Mouse (Mus musculus) layer of hippocampus, postnatal 25 days (tissue): ENCODE measurements around the gene Bin2. TPM values are rescaled to one million over a fixed set of nuclear protein-coding genes. Genes with fewer than 3 reads are reported as not detected.

Experiments used
- microRNA-seq, 2 experiments: library from miRNA; unstranded; fragments of <30 nt; microRNA quantifications; one replicate each; pipeline ENCODE4 v1.2.0; 2021
- total RNA-seq, 2 experiments: library from RNA; stranded (reverse); gene quantifications; 2 replicates each; pipeline ENCODE4 v1.2.3; 2021

The Bin2 gene
- total RNA-seq, 2 experiments from 2014 or later = 5.7 to 6.0 TPM

Small RNAs within 50 kb of the gene (microRNA-seq; reads per million reads assigned to microRNA genes)
- gene Mir6961 = 0 reads per million in 2 experiments

Other genes with a start within 250 kb of the Bin2 start
- not detected for gene Gm5475, start 247.4 kb downstream of the Bin2 start, total RNA-seq
- 10 to 100 TPM; 49.3 to 66.3 TPM for gene Slc11a2, start 244.5 kb downstream of the Bin2 start, total RNA-seq
- 10 to 100 TPM; 56.9 to 58.5 TPM for gene Letmd1, start 200.5 kb downstream of the Bin2 start, total RNA-seq
- gene Csrnp2, start 174.1 kb downstream of the Bin2 start, total RNA-seq = 10 to 100 TPM; 27.0 to 27.9 TPM
- 10 to 100 TPM; 26.9 to 29.0 TPM for gene Tfcp2, start 117.5 kb downstream of the Bin2 start, total RNA-seq
- 100 to 1,000 TPM in 1 of 2 experiments, 10 to 100 TPM in 1; 95.7 to 110 TPM for gene Pou6f1, start 69.6 kb downstream of the Bin2 start, total RNA-seq
- gene Dazap2, start 54.2 kb downstream of the Bin2 start, total RNA-seq = 100 to 1,000 TPM; 116 to 120 TPM
- gene Smagp, start 32.6 kb downstream of the Bin2 start, total RNA-seq = 1 to 10 TPM in 1 of 2 experiments, under 1 TPM in 1; 0.98 to 1.8 TPM
- gene Cela1, start 18.4 kb upstream of the Bin2 start, total RNA-seq = 1 to 10 TPM; 1.6 to 1.8 TPM
- gene Galnt6, start 59.8 kb upstream of the Bin2 start, total RNA-seq = 1 to 10 TPM; 5.7 to 6.5 TPM
- gene Slc4a8, start 92.2 kb upstream of the Bin2 start, total RNA-seq = 10 to 100 TPM; 78.0 to 78.8 TPM
- 100 to 1,000 TPM; 202 to 260 TPM for gene Scn8a, start 200.3 kb upstream of the Bin2 start, total RNA-seq